Mouse (Mus musculus): ENCODE results near the gene Dctn1. TPM values are rescaled to one million over a fixed set of nuclear protein-coding genes. Genes with fewer than 3 reads are reported as not detected.

Gene Dctn1
- polyA plus RNA-seq, 2 experiments = 21.1 to 22.5 TPM

DNA sequence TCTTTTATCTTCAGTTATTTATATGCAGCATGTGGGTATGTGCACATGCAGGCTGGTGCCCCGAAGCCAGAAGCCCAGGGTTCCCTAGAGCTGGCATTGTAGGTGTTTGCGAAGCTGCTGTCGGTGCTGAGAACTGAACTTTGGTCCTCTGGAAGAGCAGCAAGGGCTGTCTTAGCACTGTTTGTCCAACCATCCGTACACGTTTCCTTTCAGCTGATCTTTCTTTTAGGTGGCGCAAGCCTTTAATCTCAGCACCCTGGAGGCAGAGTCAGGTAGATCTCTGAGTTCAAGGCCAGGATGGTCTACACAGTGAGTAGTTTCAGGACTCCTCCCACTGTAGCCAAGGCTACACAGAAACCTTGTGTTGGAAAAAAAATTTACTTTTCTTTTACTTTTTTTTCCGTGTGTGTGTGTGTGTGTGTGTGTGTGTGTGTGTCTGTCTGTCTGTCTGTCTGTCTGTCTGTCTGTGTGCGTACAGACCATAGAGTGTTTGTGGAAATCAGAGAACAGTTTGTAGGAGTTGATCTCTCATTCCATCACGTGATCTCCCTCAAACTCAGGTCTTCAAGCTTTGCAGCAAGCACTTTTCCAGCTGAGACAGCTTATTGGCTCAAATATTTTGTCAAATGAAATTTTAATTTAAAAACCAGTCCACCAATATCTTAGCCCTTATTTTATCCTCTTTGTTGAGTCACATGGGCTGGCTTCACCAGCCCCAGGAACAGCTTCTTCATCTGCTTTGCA, 33.4 kb upstream of the Dctn1 start:
- no peak overlapping the region for H3K4me3 ChIP-seq (ENCODE audit: insufficient read depth in 1 of 2, low read depth in 2 of 2, low read length in 2 of 2)
- no peak overlapping the region for H3K9ac ChIP-seq (replicated peaks)
- TF ChIP-seq EP300 (IDR thresholded peaks at IDR 0.05; ENCODE audit: low read depth) (no peak), CTCF (IDR thresholded peaks at IDR 0.05; ENCODE audit: low read depth) (no peak)
- no peaks in the 10 kb centered on the region for H3K9me3 ChIP-seq (ENCODE audit: control insufficient read depth, low read length)
- H3K4me2 ChIP-seq (ENCODE audit: low read depth) = no peak overlapping the region
- H3K27me3 ChIP-seq (ENCODE audit: control insufficient read depth, insufficient read depth, low read length) = peaks cover 23% of the 10 kb centered on the region
- no peaks in the 10 kb centered on the region for H3K36me3 ChIP-seq (replicated peaks; ENCODE audit: control insufficient read depth, insufficient read depth, low read depth)
- DNase-seq (ENCODE audit: low read depth in 3 of 3, low spot score in 3 of 3) (no peak), ATAC-seq (ENCODE audit: insufficient read depth) (peak; percentile 25; the same call in 1 of the 2 replicates)
- no peak overlapping the region; the same call in 1 of the 2 replicates for H3K27ac ChIP-seq
- H3K4me1 ChIP-seq (replicated peaks; ENCODE audit: control insufficient read depth in 2 of 2, insufficient read depth in 2 of 2, low read length in 1 of 2) = peaks cover 4 to 7% of the 10 kb centered on the region in 2 experiments; a peak in 3 of 4 replicates
- 62% methylated on average over 9 of the region's 9 CpGs for WGBS (ENCODE audit: insufficient replicate concordance)

DNA sequence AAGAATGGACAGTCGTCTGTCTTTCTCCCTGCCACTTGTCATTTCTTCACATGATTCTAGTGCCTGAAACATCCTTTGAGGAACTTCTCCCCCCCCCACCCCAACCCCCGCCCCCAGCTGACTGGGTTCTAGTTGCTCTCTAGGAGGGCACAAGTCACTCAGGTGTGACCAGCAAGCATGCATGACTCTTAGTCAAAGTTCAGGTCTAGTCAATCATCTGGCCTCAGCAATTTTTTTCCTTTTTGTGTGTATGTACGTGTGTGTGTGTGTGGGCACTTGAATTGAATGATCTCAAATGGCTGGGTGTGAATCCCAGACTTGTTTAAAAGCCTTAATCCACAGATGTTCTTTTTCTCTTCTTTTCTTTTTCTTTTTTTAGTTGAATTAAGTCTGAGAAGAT, 31.5 kb upstream of the Dctn1 start:
- no peaks in the 10 kb centered on the region for H3K36me3 ChIP-seq (replicated peaks; ENCODE audit: control insufficient read depth, insufficient read depth, low read depth)
- ATAC-seq (ENCODE audit: insufficient read depth) (no peak), DNase-seq (ENCODE audit: low read depth in 3 of 3, low spot score in 3 of 3) (no peak)
- no peak overlapping the region for H3K4me3 ChIP-seq (ENCODE audit: insufficient read depth in 1 of 2, low read depth in 2 of 2, low read length in 2 of 2)
- H3K9ac ChIP-seq (replicated peaks) = no peak overlapping the region
- no peak for TF ChIP-seq CTCF (IDR thresholded peaks at IDR 0.05; ENCODE audit: low read depth)
- TF ChIP-seq EP300 (IDR thresholded peaks at IDR 0.05; ENCODE audit: low read depth) = no peak
- H3K4me1 ChIP-seq (replicated peaks; ENCODE audit: control insufficient read depth in 2 of 2, insufficient read depth in 2 of 2, low read length in 1 of 2) = peaks cover 8 to 10% of the 10 kb centered on the region in 2 experiments; a peak in 3 of 4 replicates
- H3K4me2 ChIP-seq (ENCODE audit: low read depth) = no peak overlapping the region
- H3K27me3 ChIP-seq (ENCODE audit: control insufficient read depth, insufficient read depth, low read length) = peaks cover 23% of the 10 kb centered on the region
- WGBS (ENCODE audit: insufficient replicate concordance) = 46% methylated on average over 3 of the region's 3 CpGs
- H3K27ac ChIP-seq = no peak overlapping the region
- no peaks in the 10 kb centered on the region for H3K9me3 ChIP-seq (ENCODE audit: control insufficient read depth, low read length)

DNA sequence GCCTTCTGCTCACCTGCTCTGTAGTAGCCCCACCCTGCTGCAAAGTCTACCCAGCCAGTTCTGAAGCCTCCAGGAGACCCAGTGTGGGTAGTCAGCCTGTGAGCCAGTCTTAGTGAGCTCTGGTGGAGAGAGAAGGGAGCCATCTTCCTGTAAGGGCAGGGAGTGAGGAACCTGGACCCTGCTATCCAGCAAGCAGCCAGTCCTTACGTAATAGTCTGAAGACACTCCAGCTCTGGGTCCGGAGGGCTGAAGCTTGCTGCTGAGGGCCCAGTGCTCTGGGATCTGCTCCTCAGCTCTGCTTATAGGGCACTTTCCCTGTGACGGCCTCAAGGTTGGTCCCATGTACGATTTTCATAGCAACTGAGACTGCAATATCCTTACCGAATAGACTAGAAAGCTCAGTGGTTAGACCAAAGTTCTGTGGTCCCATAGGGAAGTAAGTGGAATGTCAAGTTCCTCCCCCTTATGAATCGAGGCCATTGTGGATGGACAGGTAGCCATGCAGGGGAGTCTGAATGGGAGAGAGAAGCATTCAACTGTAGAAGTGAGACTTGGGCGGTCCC, 30.7 kb upstream of the Dctn1 start, which contains the start of gene Rtkn:
Gene Rtkn, plus strand, starts transcription at position 513 of the 563 bp plus-strand sequence.
- H3K9me3 ChIP-seq (ENCODE audit: control insufficient read depth, low read length) = no peaks in the 10 kb centered on the region
- H3K4me1 ChIP-seq (replicated peaks; ENCODE audit: control insufficient read depth in 2 of 2, insufficient read depth in 2 of 2, low read length in 1 of 2) = peaks cover 8 to 10% of the 10 kb centered on the region in 2 experiments; a peak in 3 of 4 replicates
- peak within 1 kb of the TSS; percentile 66 for H3K4me2 ChIP-seq (ENCODE audit: low read depth)
- DNase-seq (ENCODE audit: low read depth in 3 of 3, low spot score in 3 of 3) = no peak
- no peak for ATAC-seq (ENCODE audit: insufficient read depth)
- no peak within 1 kb of the TSS for H3K9ac ChIP-seq (replicated peaks)
- TF ChIP-seq CTCF (IDR thresholded peaks at IDR 0.05; ENCODE audit: low read depth) (no peak), EP300 (IDR thresholded peaks at IDR 0.05; ENCODE audit: low read depth) (no peak)
- 61% methylated on average over 7 of the region's 7 CpGs for WGBS (ENCODE audit: insufficient replicate concordance)
- H3K4me3 ChIP-seq (ENCODE audit: insufficient read depth in 1 of 2, low read depth in 2 of 2, low read length in 2 of 2) = peak within 1 kb of the TSS; percentile 53 to 55
- no peak within 1 kb of the TSS for H3K27ac ChIP-seq
- no peaks in the 10 kb centered on the region for H3K36me3 ChIP-seq (replicated peaks; ENCODE audit: control insufficient read depth, insufficient read depth, low read depth)
- peaks cover 23% of the 10 kb centered on the region for H3K27me3 ChIP-seq (ENCODE audit: control insufficient read depth, insufficient read depth, low read length)

DNA sequence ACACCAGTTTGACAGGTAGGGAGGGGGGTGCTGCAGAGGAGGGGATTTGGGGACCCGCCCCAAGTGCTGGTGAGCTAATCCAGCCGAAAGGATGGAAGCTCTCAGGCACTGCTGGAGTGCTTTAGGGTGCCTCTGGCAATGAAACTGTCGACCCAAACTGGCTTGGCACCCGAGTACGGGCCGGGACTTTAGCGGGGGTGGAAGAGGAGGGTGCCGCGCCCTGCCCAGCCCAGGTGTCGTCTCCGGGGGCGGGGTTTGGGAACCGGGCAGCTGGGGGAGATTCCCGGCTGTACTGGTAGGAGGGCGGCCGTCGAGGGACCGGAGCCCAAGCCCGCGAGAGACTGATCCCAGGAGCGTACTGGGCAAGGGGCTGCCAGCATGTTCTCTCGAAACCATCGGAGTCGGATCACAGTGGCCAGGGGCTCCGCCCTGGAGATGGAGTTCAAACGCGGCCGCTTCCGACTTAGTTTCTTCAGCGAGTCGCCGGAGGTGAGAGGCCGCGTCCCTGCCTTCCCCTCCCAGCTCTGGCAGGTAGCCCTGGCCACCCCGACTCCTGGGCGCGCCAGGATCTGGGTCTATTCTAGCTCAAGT, 30.1 kb upstream of the Dctn1 start:
- WGBS (ENCODE audit: insufficient replicate concordance) = 20% methylated on average over 37 of the region's 37 CpGs
- ATAC-seq (ENCODE audit: insufficient read depth) (no peak), DNase-seq (ENCODE audit: low read depth in 3 of 3, low spot score in 3 of 3) (no peak)
- Histone ChIP-seq H3K9ac (replicated peaks) (no peak overlapping the region), H3K9me3 (ENCODE audit: control insufficient read depth, low read length) (no peaks in the 10 kb centered on the region), H3K27ac (no peak overlapping the region), H3K4me2 (ENCODE audit: low read depth) (peak overlapping the region; percentile 66), H3K4me1 (replicated peaks; ENCODE audit: control insufficient read depth in 2 of 2, insufficient read depth in 2 of 2, low read length in 1 of 2) (peaks cover 8 to 10% of the 10 kb centered on the region in 2 experiments; a peak in 3 of 4 replicates), H3K4me3 (ENCODE audit: insufficient read depth in 1 of 2, low read depth in 2 of 2, low read length in 2 of 2) (peak overlapping the region; percentile 53 to 55), H3K27me3 (ENCODE audit: control insufficient read depth, insufficient read depth, low read length) (peaks cover 23% of the 10 kb centered on the region), H3K36me3 (replicated peaks; ENCODE audit: control insufficient read depth, insufficient read depth, low read depth) (no peaks in the 10 kb centered on the region)
- TF ChIP-seq CTCF (IDR thresholded peaks at IDR 0.05; ENCODE audit: low read depth) (no peak), EP300 (IDR thresholded peaks at IDR 0.05; ENCODE audit: low read depth) (no peak)

Measured in liver, embryonic 14.5 days (tissue).